Mouse (Mus musculus) liver, embryonic 12.5 days (tissue): Measurements from ENCODE around the gene Asdurf. TPM values are rescaled to one million over a fixed set of nuclear protein-coding genes. Genes with fewer than 3 reads are reported as not detected.
"Not testable (repeated sequence)": the region's sequence is repeated elsewhere in the genome, so short reads cannot be mapped to it uniquely, and the experiment has no call there.

ENCODE experiments used
- ATAC-seq: fragments of 200-750 bp; cut with Nextera tagmentation; 2 replicates; pipeline ENCODE4 v1.8.0; 2017; ENCODE audit warnings: moderate number of reproducible peaks, mild to moderate bottlenecking, moderate library complexity
- H3K27ac ChIP-seq: fragments of 300-500 bp; sonication (generic); 2 replicates; pipeline ENCODE4 v1.5.1; 2016; ENCODE audit warnings: mild to moderate bottlenecking
- H3K27me3 ChIP-seq: fragments of 300-500 bp; sonication (generic); replicated peaks from 2 replicates; pipeline ENCODE4 v1.6.1; 2016; ENCODE audit warnings: mild to moderate bottlenecking, moderate library complexity
- H3K36me3 ChIP-seq: fragments of 300-500 bp; sonication (generic); 2 replicates; pipeline ENCODE4 v1.6.1; 2016; ENCODE audit warnings: mild to moderate bottlenecking, moderate library complexity
- H3K4me1 ChIP-seq: fragments of 300-500 bp; sonication (generic); 2 replicates; pipeline ENCODE4 v1.6.1; 2016
- H3K4me2 ChIP-seq: fragments of 300-500 bp; sonication (generic); 2 replicates; pipeline ENCODE4 v1.6.1; 2016; ENCODE audit warnings: mild to moderate bottlenecking, moderate library complexity
- H3K4me3 ChIP-seq: fragments of 300-500 bp; sonication (generic); 2 replicates; pipeline ENCODE4 v1.5.1; 2016; ENCODE audit warnings: mild to moderate bottlenecking, moderate library complexity
- H3K9ac ChIP-seq: fragments of 300-500 bp; sonication (generic); 2 replicates; pipeline ENCODE4 v1.6.1; 2016; ENCODE audit warnings: mild to moderate bottlenecking, moderate library complexity
- H3K9me3 ChIP-seq: fragments of 300-500 bp; sonication (generic); replicated peaks from 2 replicates; pipeline ENCODE4 v1.6.1; 2016; ENCODE audit warnings: mild to moderate bottlenecking, moderate library complexity
- WGBS: fragments of 180-500 bp; shearing (Covaris S2); methylation state at CpG from one replicate; pipeline ENCODE4 v1.1.7; 2016; ENCODE audit not compliant: insufficient replicate concordance; 5-methylcytosine and 5-hydroxymethylcytosine counted together
- polyA plus RNA-seq: library from polyadenylated mRNA; unstranded; fragments of >200 nt; fragmentation: Nextera tagmentation; extraction: Ambion mirVana; gene quantifications from 2 replicates; pipeline ENCODE4 v1.2.1, GENCODE M21; 2016

The Asdurf gene
- not detected in 2 replicates for polyA plus RNA-seq

GRCm38 (mm10) chr1:53352327-53353261 lies at the start of gene Asdurf, which contains the start of the genes Gm28551 and Asnsd1:
Gene Asdurf, minus strand, starts transcription at chr1:53352619.
Gene Gm28551, minus strand, starts transcription at chr1:53352667.
Gene Asnsd1, minus strand, starts transcription at chr1:53352752.
- Histone ChIP-seq H3K36me3 (peaks cover 25% of the 10 kb centered on the region), H3K27ac (peak within 1 kb of the TSS; percentile 92), H3K27me3 (no peaks in the 10 kb centered on the region), H3K9me3 (no peaks in the 10 kb centered on the region), H3K4me1 (peaks cover 9% of the 10 kb centered on the region), H3K4me2 (peak within 1 kb of the TSS; percentile 77), H3K9ac (peak within 1 kb of the TSS; percentile 89), H3K4me3 (peak within 1 kb of the TSS; percentile 87)
- WGBS: under 1% methylated on average over 44 of the region's 44 CpGs
- peak; percentile 100 for ATAC-seq

- WGBS: 45% methylated on average over 21 of the region's 21 CpGs
- not testable (repeated sequence) for H3K4me3 ChIP-seq
Measured at GRCm38 (mm10) chr1:53393936-53394760, 41.7 kb upstream of the Asdurf start.

GRCm38 (mm10) chr1:53388762-53389161 lies 36.3 kb upstream of the Asdurf start:
- Histone ChIP-seq H3K27me3 (no peaks in the 10 kb centered on the region), H3K4me1 (no peaks in the 10 kb centered on the region), H3K9me3 (peaks cover 12% of the 10 kb centered on the region; the same call in 1 of the 2 replicates), H3K4me2 (no peak overlapping the region), H3K9ac (no peak overlapping the region), H3K4me3 (no peak overlapping the region), H3K36me3 (no peaks in the 10 kb centered on the region), H3K27ac (no peak overlapping the region)
- no peak for ATAC-seq
- WGBS: 73% methylated on average over 13 of the region's 14 CpGs

More at GRCm38 (mm10) chr1:53393936-53394760, 41.7 kb upstream of the Asdurf start:
- not testable (repeated sequence) for ATAC-seq, H3K27me3 ChIP-seq, H3K4me2 ChIP-seq, H3K9me3 ChIP-seq, H3K27ac ChIP-seq, H3K4me1 ChIP-seq, H3K9ac ChIP-seq, H3K36me3 ChIP-seq

- H3K4me1 ChIP-seq: no peaks in the 10 kb centered on the region
- WGBS: 63% methylated on average over 6 of the region's 6 CpGs
- no peak for ATAC-seq
- H3K9me3 ChIP-seq: 0 out of 2 replicates have a peak, but pooled peaks cover 6% of the 10 kb centered on the region
- H3K4me2 ChIP-seq: no peak overlapping the region
- H3K36me3 ChIP-seq: no peaks in the 10 kb centered on the region
- H3K27me3 ChIP-seq: no peaks in the 10 kb centered on the region
- no peak overlapping the region for H3K27ac ChIP-seq
- H3K9ac ChIP-seq: no peak overlapping the region
- no peak overlapping the region for H3K4me3 ChIP-seq
Measured at GRCm38 (mm10) chr1:53384085-53384688, 31.8 kb upstream of the Asdurf start.

- Histone ChIP-seq H3K4me1 (no peaks in the 10 kb centered on the region), H3K36me3 (no peaks in the 10 kb centered on the region), H3K9ac (no peak overlapping the region), H3K9me3 (no peaks in the 10 kb centered on the region), H3K27me3 (no peaks in the 10 kb centered on the region), H3K4me2 (no peak overlapping the region), H3K4me3 (no peak overlapping the region), H3K27ac (no peak overlapping the region)
- ATAC-seq: no peak
- WGBS: 59% methylated on average over 3 of the region's 3 CpGs
Measured at GRCm38 (mm10) chr1:53377731-53378130, 25.3 kb upstream of the Asdurf start.

GRCm38 (mm10) chr1:53375965-53376364 lies 23.5 kb upstream of the Asdurf start:
- not testable (repeated sequence) for H3K36me3 ChIP-seq, H3K9me3 ChIP-seq, H3K27me3 ChIP-seq, H3K4me2 ChIP-seq, H3K27ac ChIP-seq, H3K4me3 ChIP-seq, H3K4me1 ChIP-seq, H3K9ac ChIP-seq, ATAC-seq
- 71% methylated on average over 2 of the region's 2 CpGs for WGBS

- no peak overlapping the region for H3K4me2 ChIP-seq
- H3K27ac ChIP-seq: no peak overlapping the region
- H3K9me3 ChIP-seq: no peaks in the 10 kb centered on the region
- ATAC-seq: no peak
- H3K4me1 ChIP-seq: no peaks in the 10 kb centered on the region
- H3K27me3 ChIP-seq: no peaks in the 10 kb centered on the region
- H3K9ac ChIP-seq: no peak overlapping the region
- H3K36me3 ChIP-seq: no peaks in the 10 kb centered on the region
- H3K4me3 ChIP-seq: no peak overlapping the region
Measured at GRCm38 (mm10) chr1:53358988-53359387, 6.6 kb upstream of the Asdurf start.

GRCm38 (mm10) chr1:53341071-53341470 lies 11.3 kb downstream of the Asdurf start:
- Histone ChIP-seq H3K4me3 (no peak overlapping the region), H3K9me3 (no peaks in the 10 kb centered on the region), H3K27ac (no peak overlapping the region), H3K36me3 (peaks cover 43% of the 10 kb centered on the region), H3K4me2 (no peak overlapping the region), H3K9ac (no peak overlapping the region), H3K4me1 (peaks cover 8% of the 10 kb centered on the region), H3K27me3 (no peaks in the 10 kb centered on the region)
- WGBS: 77% methylated on average over 2 of the region's 2 CpGs
- no peak for ATAC-seq

- Histone ChIP-seq H3K36me3 (peaks cover 14% of the 10 kb centered on the region), H3K4me1 (peaks cover 30% of the 10 kb centered on the region)
- 36% methylated on average over 2 of the region's 2 CpGs for WGBS
- ATAC-seq, H3K9ac ChIP-seq, H3K9me3 ChIP-seq, H3K4me2 ChIP-seq, H3K27me3 ChIP-seq, H3K4me3 ChIP-seq, H3K27ac ChIP-seq: not testable (repeated sequence)
Measured at GRCm38 (mm10) chr1:53337403-53337802, 15.0 kb downstream of the Asdurf start.

GRCm38 (mm10) chr1:53335465-53335864 lies 17.0 kb downstream of the Asdurf start:
- H3K36me3 ChIP-seq: no peaks in the 10 kb centered on the region
- H3K27ac ChIP-seq: 0 out of 2 replicates have a peak overlapping the region, but pooled peaks have one; percentile 41
- no peak overlapping the region for H3K9ac ChIP-seq
- H3K4me1 ChIP-seq: peaks cover 30% of the 10 kb centered on the region
- peak; percentile 86 for ATAC-seq
- H3K4me3 ChIP-seq: no peak overlapping the region
- H3K4me2 ChIP-seq: no peak overlapping the region
- H3K9me3 ChIP-seq: peaks cover 3% of the 10 kb centered on the region
- no peaks in the 10 kb centered on the region for H3K27me3 ChIP-seq

GRCm38 (mm10) chr1:53333527-53333926 lies 18.9 kb downstream of the Asdurf start:
- H3K9me3 ChIP-seq, H3K4me2 ChIP-seq, H3K36me3 ChIP-seq, H3K27me3 ChIP-seq, ATAC-seq, H3K4me3 ChIP-seq, H3K9ac ChIP-seq, H3K27ac ChIP-seq: not testable (repeated sequence)
- H3K4me1 ChIP-seq: peaks cover 30% of the 10 kb centered on the region
- 33% methylated on average over 5 of the region's 5 CpGs for WGBS
